Mouse (Mus musculus) CH12.LX (cell line): ENCODE results near the gene Cbr2. TPM values are rescaled to one million over a fixed set of nuclear protein-coding genes. Genes with fewer than 3 reads are reported as not detected.

Source experiments
- DNase-seq: peaks from one replicate; pipeline ENCODE4 v3.0.0-alpha.2; 2013; ENCODE audit errors: extremely low read depth
- H3K27ac ChIP-seq: 2 replicates; pipeline ENCODE4 v1.5.1; 2012; ENCODE audit warnings: low read depth, mild to moderate bottlenecking, control low read depth, moderate library complexity; ENCODE audit not compliant: insufficient read depth
- H3K27me3 ChIP-seq: replicated peaks from 2 replicates; pipeline ENCODE3; 2012; ENCODE audit warnings: inconsistent platforms
- H3K36me3 ChIP-seq, 2 experiments: replicated peaks in 1 of 2; 2 replicates each; pipeline versions ENCODE3 to v1.6.1; 2012; ENCODE audit warnings: inconsistent platforms in 1 of 2, low read length in 1 of 2, mild to moderate bottlenecking in 1 of 2, mixed read lengths in 1 of 2, moderate library complexity in 1 of 2; ENCODE audit not compliant: control insufficient read depth in 1 of 2, insufficient read depth in 1 of 2
- H3K4me1 ChIP-seq, 2 experiments: 2 replicates each; pipeline ENCODE4 v1.6.1; 2012; ENCODE audit warnings: inconsistent platforms in 1 of 2, moderate library complexity in 1 of 2; ENCODE audit not compliant: insufficient read depth in 2 of 2, control insufficient read depth in 1 of 2
- H3K4me2 ChIP-seq: 2 replicates; pipeline ENCODE4 v1.6.1; 2012; ENCODE audit warnings: low read depth, mild to moderate bottlenecking, control low read depth; ENCODE audit not compliant: poor library complexity, insufficient read depth, severe bottlenecking
- H3K4me3 ChIP-seq, 3 experiments: fragments of 150-350 bp in 1 of 3; sonication (generic) in 1 of 3; replicated peaks in 1 of 3; 2 replicates each; pipeline versions ENCODE3 to v1.5.1; 2011 to 2012; ENCODE audit warnings: low read depth in 2 of 3, low read length in 2 of 3, mild to moderate bottlenecking in 2 of 3, moderate library complexity in 2 of 3, control low read depth in 1 of 3, improper control_type of control experiment in 1 of 3, inconsistent platforms in 1 of 3, mixed read lengths in 1 of 3; ENCODE audit not compliant: poor library complexity in 1 of 3
- H3K79me2 ChIP-seq: replicated peaks from 2 replicates; pipeline ENCODE4 v1.6.1; 2012; ENCODE audit warnings: mild to moderate bottlenecking, moderate library complexity; ENCODE audit not compliant: control insufficient read depth, poor library complexity, insufficient read depth, severe bottlenecking; ENCODE audit errors: extremely low read depth
- H3K9ac ChIP-seq: 2 replicates; pipeline ENCODE4 v1.6.1; 2012; ENCODE audit warnings: low read depth, mild to moderate bottlenecking, control low read depth, moderate library complexity; ENCODE audit not compliant: insufficient read depth
- H3K9me3 ChIP-seq: replicated peaks from 2 replicates; pipeline ENCODE3; 2012; ENCODE audit warnings: low read length, inconsistent platforms, mixed read lengths
- CHD1 ChIP-seq: IDR thresholded peaks from 2 replicates; pipeline ENCODE4 v1.6.1; 2012; ENCODE audit warnings: low read depth, low read length, improper control_type of control experiment, inconsistent platforms
- CTCF ChIP-seq, 2 experiments: IDR thresholded peaks in 1 of 2; conservative IDR thresholded peaks in 1 of 2; 2 replicates each; pipeline ENCODE4 v1.5.1; 2011 to 2012; ENCODE audit warnings: low read depth in 2 of 2, low read length in 2 of 2, improper control_type of control experiment in 1 of 2, inconsistent platforms in 1 of 2, mild to moderate bottlenecking in 1 of 2, moderate library complexity in 1 of 2
- EP300 ChIP-seq: IDR thresholded peaks from 2 replicates; pipeline ENCODE4 v1.6.1; 2011; ENCODE audit warnings: low read length, improper control_type of control experiment
- ETS1 ChIP-seq: conservative IDR thresholded peaks from 2 replicates; pipeline ENCODE4 v1.6.1; 2012; ENCODE audit warnings: low read depth, mild to moderate bottlenecking, inconsistent platforms, low read length, improper control_type of control experiment, moderate library complexity
- GABPA ChIP-seq: IDR thresholded peaks from 2 replicates; pipeline ENCODE4 v1.6.1; 2012; ENCODE audit warnings: low read depth, low read length, improper control_type of control experiment, inconsistent platforms; ENCODE audit not compliant: insufficient replicate concordance
- JUN ChIP-seq: IDR thresholded peaks from 2 replicates; pipeline ENCODE4 v1.6.1; 2011; ENCODE audit warnings: low read depth, mild to moderate bottlenecking, low read length, improper control_type of control experiment, moderate library complexity; ENCODE audit not compliant: insufficient read depth
- MAFK ChIP-seq: IDR thresholded peaks from 2 replicates; pipeline ENCODE4 v1.6.1; 2011; ENCODE audit warnings: low read length, improper control_type of control experiment; ENCODE audit not compliant: insufficient replicate concordance
- MAZ ChIP-seq: IDR thresholded peaks from 2 replicates; pipeline ENCODE4 v1.6.1; 2012; ENCODE audit warnings: low read depth, mild to moderate bottlenecking, inconsistent platforms, low read length, improper control_type of control experiment, moderate library complexity
- NELFE ChIP-seq: IDR thresholded peaks from 2 replicates; pipeline ENCODE4 v1.6.1; 2011; ENCODE audit warnings: low read depth, low read length, improper control_type of control experiment
- POLR2A ChIP-seq: IDR thresholded peaks from 2 replicates; pipeline ENCODE4 v1.6.1; 2011; ENCODE audit warnings: low read depth, mild to moderate bottlenecking, improper control_type of control experiment, low read length
- POLR2AphosphoS2 ChIP-seq: IDR thresholded peaks from 2 replicates; pipeline ENCODE4 v1.6.1; 2011; ENCODE audit warnings: low read depth, low read length, improper control_type of control experiment
- RAD21 ChIP-seq: IDR thresholded peaks from 2 replicates; pipeline ENCODE4 v1.6.1; 2011; ENCODE audit warnings: low read depth, mild to moderate bottlenecking, low read length, improper control_type of control experiment, moderate library complexity
- RCOR1 ChIP-seq: conservative IDR thresholded peaks from 2 replicates; pipeline ENCODE4 v1.6.1; 2012; ENCODE audit warnings: low read depth, mild to moderate bottlenecking, inconsistent platforms, low read length, improper control_type of control experiment
- SIN3A ChIP-seq: IDR thresholded peaks from 2 replicates; pipeline ENCODE4 v1.6.1; 2012; ENCODE audit warnings: low read length, improper control_type of control experiment, inconsistent platforms
- SMC3 ChIP-seq: IDR thresholded peaks from 2 replicates; pipeline ENCODE4 v1.6.1; 2011; ENCODE audit warnings: low read depth, low read length, improper control_type of control experiment
- TBP ChIP-seq: conservative IDR thresholded peaks from 2 replicates; pipeline ENCODE4 v1.6.1; 2011; ENCODE audit warnings: low read depth, low read length, improper control_type of control experiment
- TCF12 ChIP-seq: IDR thresholded peaks from 2 replicates; pipeline ENCODE4 v1.6.1; 2014; ENCODE audit warnings: low read depth, mild to moderate bottlenecking, inconsistent platforms, low read length, improper control_type of control experiment
- UBTF ChIP-seq: IDR thresholded peaks from 2 replicates; pipeline ENCODE4 v1.6.1; 2012; ENCODE audit warnings: low read depth, mild to moderate bottlenecking, inconsistent platforms, low read length, improper control_type of control experiment, moderate library complexity
- USF1 ChIP-seq: IDR thresholded peaks from 2 replicates; pipeline ENCODE4 v1.6.1; 2014; ENCODE audit warnings: low read depth, mild to moderate bottlenecking, inconsistent platforms, low read length, improper control_type of control experiment
- USF2 ChIP-seq: conservative IDR thresholded peaks from 2 replicates; pipeline ENCODE4 v1.6.1; 2011; ENCODE audit warnings: low read depth, low read length, improper control_type of control experiment
- dilution Hi-C: fragments of 300-500 bp; cut with MboI; formaldehyde crosslinking; loops from 2 replicates; pipeline ENCODE4 v1.14.3; 2020; ENCODE audit warnings: low sequenced_read_pairs; ENCODE audit not compliant: extremely low pct_unique_long_range_greater_than_20kb, extremely low pct_ligation_motif_present
- in situ Hi-C: fragments of 300-500 bp; cut with MboI; formaldehyde crosslinking; loops from 3 replicates; pipeline ENCODE4 v1.14.3; 2019; ENCODE audit warnings: low sequenced_read_pairs, low pct_ligation_motif_present, low pct_unique_long_range_greater_than_20kb, mixed read lengths
- polyA plus RNA-seq: library from polyadenylated mRNA; unstranded; fragments of >175 nt; gene quantifications from 2 replicates; pipeline ENCODE4 v1.2.1, GENCODE M21; 2012; ENCODE audit warnings: low read depth; ENCODE audit not compliant: insufficient read length
- total RNA-seq, 2 experiments: library from RNA; depleted of rRNA; stranded (reverse); fragments of 300-350 nt in 1 of 2; fragments of >200 nt in 1 of 2; gene quantifications; 2 replicates each; pipeline ENCODE4 v1.2.3; 2012 to 2014

Gene Cbr2
- total and polyA plus RNA-seq, 3 experiments, result 0.21 TPM; not detected in 2

DNA sequence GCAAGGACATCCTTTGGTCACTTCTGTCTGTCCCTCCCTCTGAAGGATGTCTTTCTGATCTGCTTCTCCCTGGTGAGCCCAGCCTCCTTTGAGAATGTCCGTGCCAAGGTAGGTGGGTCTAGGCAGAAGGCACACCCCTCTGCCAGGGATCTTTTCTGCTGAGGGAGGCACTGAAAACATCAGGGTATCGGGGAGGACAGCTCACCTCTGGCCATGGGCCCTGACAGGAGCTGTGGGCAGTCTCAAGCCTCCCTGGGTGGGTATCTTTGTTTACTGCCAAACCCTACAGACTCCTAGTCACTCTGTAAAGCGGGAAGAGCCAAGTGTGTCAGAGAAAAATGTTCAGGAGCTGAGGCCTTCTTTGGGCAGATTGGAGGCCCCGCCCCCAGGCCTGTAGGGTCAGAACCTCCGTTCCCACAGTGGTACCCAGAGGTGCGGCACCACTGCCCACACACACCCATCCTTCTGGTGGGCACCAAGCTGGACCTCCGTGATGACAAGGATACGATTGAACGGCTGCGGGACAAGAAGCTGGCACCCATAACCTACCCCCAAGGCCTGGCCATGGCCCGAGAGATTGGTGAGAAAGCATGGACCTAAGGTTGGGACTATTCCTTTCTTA lies 9.0 kb downstream of the Cbr2 start:
- Histone ChIP-seq H3K9me3 (peaks cover 7% of the 10 kb centered on the region), H3K27ac (no peak overlapping the region), H3K79me2 (no peaks in the 10 kb centered on the region), H3K4me2 (no peak overlapping the region), H3K27me3 (peaks cover 2% of the 10 kb centered on the region), H3K4me3 (no peak overlapping the region), H3K36me3 (peaks cover 52 to 78% of the 10 kb centered on the region in 2 experiments), H3K4me1 (peaks cover 5% of the 10 kb centered on the region in 2 experiments), H3K9ac (no peak overlapping the region)
- DNase-seq, result no peak
- TF ChIP-seq CHD1 (no peak), TCF12 (no peak), POLR2A (peak; percentile 20; the same call in 1 of the 2 replicates)
- in situ Hi-C loops, result no loop called here
- dilution Hi-C loops, result no loop called here

DNA sequence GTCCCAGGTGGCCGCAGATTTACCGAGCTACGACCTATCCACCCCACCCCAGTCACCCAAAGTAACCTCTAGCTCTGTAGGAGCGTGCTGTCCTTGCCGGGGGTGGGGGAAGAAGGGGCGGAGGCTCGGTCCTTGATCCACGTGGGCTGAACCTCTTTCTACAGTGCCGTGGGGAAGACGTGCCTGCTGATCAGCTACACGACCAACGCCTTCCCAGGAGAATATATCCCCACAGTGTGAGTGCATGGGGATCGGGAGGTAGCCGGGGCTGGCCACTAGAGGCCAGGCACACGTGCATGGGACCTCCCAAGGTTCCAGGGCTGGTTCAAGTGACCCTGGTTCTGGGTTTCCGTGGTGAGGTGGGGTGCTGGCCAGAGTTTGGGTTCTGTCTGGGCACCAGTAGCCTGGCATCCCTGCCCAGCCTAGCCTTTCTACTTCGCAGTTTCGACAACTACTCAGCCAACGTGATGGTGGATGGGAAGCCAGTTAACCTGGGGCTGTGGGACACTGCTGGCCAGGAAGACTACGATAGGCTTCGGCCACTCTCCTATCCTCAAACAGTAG lies 9.8 kb downstream of the Cbr2 start:
- Histone ChIP-seq H3K4me2 (no peak overlapping the region), H3K4me3 (no peak overlapping the region), H3K27ac (no peak overlapping the region), H3K9ac (no peak overlapping the region), H3K79me2 (no peaks in the 10 kb centered on the region), H3K4me1 (peaks cover 5% of the 10 kb centered on the region in 2 experiments), H3K36me3 (peaks cover 60 to 85% of the 10 kb centered on the region in 2 experiments), H3K27me3 (no peaks in the 10 kb centered on the region), H3K9me3 (peaks cover 7% of the 10 kb centered on the region)
- DNase-seq, result no peak
- TF ChIP-seq POLR2AphosphoS2 (no peak), USF1 (no peak), CTCF (conservative IDR thresholded peaks at IDR 0.05 in 1 of 2, IDR thresholded peaks at IDR 0.05 in 1 of 2; ENCODE audit: low read depth in 2 of 2, low read length in 2 of 2) (no peak), CHD1 (no peak), UBTF (no peak), TCF12 (no peak), MAFK (no peak), USF2 (no peak), MAZ (no peak), RAD21 (no peak), TBP (no peak), JUN (no peak), SIN3A (no peak), SMC3 (no peak), GABPA (no peak), ETS1 (no peak), NELFE (no peak), RCOR1 (no peak), EP300 (no peak)
- in situ Hi-C loops, result no loop called here
- dilution Hi-C loops, result no loop called here
